Mouse (Mus musculus): ENCODE results near the gene 4930579G24Rik.

- TF ChIP-seq TAL1 (IDR thresholded peaks at IDR 0.05; ENCODE audit: low read length) (no peak), GATA1 (IDR thresholded peaks at IDR 0.05; ENCODE audit: low read length) (no peak)
Observed at GRCm38 (mm10) chr3:79627484-79628181, 1.2 kb upstream of the 4930579G24Rik start.

Data from erythroblast, embryonic 14.5 days (primary cell).